Mouse (Mus musculus) CH12.LX (cell line): ENCODE measurements around the gene Ikzf3.
A peak's percentile ranks its signal among the peaks of the same experiment; 100 is the strongest.

Experiments
- CHD2 ChIP-seq: IDR thresholded peaks from 2 replicates; pipeline ENCODE4 v1.6.1; 2011; ENCODE audit warnings: low read length, improper control_type of control experiment
- CTCF ChIP-seq, 2 experiments: IDR thresholded peaks in 1 of 2; conservative IDR thresholded peaks in 1 of 2; 2 replicates each; pipeline ENCODE4 v1.5.1; 2011 to 2012; ENCODE audit warnings: low read depth in 2 of 2, low read length in 2 of 2, improper control_type of control experiment in 1 of 2, inconsistent platforms in 1 of 2, mild to moderate bottlenecking in 1 of 2, moderate library complexity in 1 of 2
- ELF1 ChIP-seq: IDR thresholded peaks from 2 replicates; pipeline ENCODE4 v1.6.1; 2014; ENCODE audit warnings: low read depth, mild to moderate bottlenecking, inconsistent platforms, low read length, improper control_type of control experiment
- ETS1 ChIP-seq: conservative IDR thresholded peaks from 2 replicates; pipeline ENCODE4 v1.6.1; 2012; ENCODE audit warnings: low read depth, mild to moderate bottlenecking, inconsistent platforms, low read length, improper control_type of control experiment, moderate library complexity
- HCFC1 ChIP-seq: IDR thresholded peaks from 2 replicates; pipeline ENCODE4 v1.6.1; 2012; ENCODE audit warnings: low read depth, mild to moderate bottlenecking, inconsistent platforms, low read length, improper control_type of control experiment
- MAFK ChIP-seq: IDR thresholded peaks from 2 replicates; pipeline ENCODE4 v1.6.1; 2011; ENCODE audit warnings: low read length, improper control_type of control experiment; ENCODE audit not compliant: insufficient replicate concordance
- MAX ChIP-seq: IDR thresholded peaks from 2 replicates; pipeline ENCODE4 v1.6.1; 2011; ENCODE audit warnings: low read length, improper control_type of control experiment
- MAZ ChIP-seq: IDR thresholded peaks from 2 replicates; pipeline ENCODE4 v1.6.1; 2012; ENCODE audit warnings: low read depth, mild to moderate bottlenecking, inconsistent platforms, low read length, improper control_type of control experiment, moderate library complexity
- POLR2A ChIP-seq: IDR thresholded peaks from 2 replicates; pipeline ENCODE4 v1.6.1; 2011; ENCODE audit warnings: low read depth, mild to moderate bottlenecking, improper control_type of control experiment, low read length
- POLR2AphosphoS2 ChIP-seq: IDR thresholded peaks from 2 replicates; pipeline ENCODE4 v1.6.1; 2011; ENCODE audit warnings: low read depth, low read length, improper control_type of control experiment
- RCOR1 ChIP-seq: conservative IDR thresholded peaks from 2 replicates; pipeline ENCODE4 v1.6.1; 2012; ENCODE audit warnings: low read depth, mild to moderate bottlenecking, inconsistent platforms, low read length, improper control_type of control experiment
- UBTF ChIP-seq: IDR thresholded peaks from 2 replicates; pipeline ENCODE4 v1.6.1; 2012; ENCODE audit warnings: low read depth, mild to moderate bottlenecking, inconsistent platforms, low read length, improper control_type of control experiment, moderate library complexity
- ZNF384 ChIP-seq: IDR thresholded peaks from 2 replicates; pipeline ENCODE4 v1.6.1; 2012; ENCODE audit warnings: low read depth, low read length, improper control_type of control experiment, inconsistent platforms

DNA sequence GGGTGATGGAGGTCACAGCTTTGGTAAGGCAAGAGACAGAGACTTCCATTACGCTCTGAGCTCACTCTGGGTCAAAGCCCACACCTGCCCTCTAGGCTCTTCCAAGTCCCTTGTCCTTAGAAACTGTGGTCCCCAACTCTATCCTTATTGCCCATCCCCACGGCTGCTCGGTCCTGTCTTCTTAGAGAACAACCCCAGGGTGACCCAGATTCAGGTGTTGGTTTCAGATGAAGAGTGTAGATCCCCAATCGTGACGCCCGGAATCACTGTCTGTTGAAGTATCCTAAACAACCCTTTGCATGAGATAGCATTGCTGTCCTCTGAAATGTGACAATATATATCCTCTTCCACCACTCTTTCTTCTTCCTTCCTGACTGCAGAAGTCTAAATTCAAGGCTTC lies 83.6 kb downstream of the Ikzf3 start:
- TF ChIP-seq MAX (no peak), ETS1 (no peak), CHD2 (no peak), MAZ (no peak), POLR2A (peak; percentile 53), RCOR1 (peak; percentile 77; the same call in 1 of the 2 replicates), HCFC1 (no peak), CTCF (conservative IDR thresholded peaks at IDR 0.05 in 1 of 2, IDR thresholded peaks at IDR 0.05 in 1 of 2; ENCODE audit: low read depth in 2 of 2, low read length in 2 of 2) (no peak), UBTF (no peak), ZNF384 (no peak), POLR2AphosphoS2 (peak; percentile 66; the same call in 1 of the 2 replicates), MAFK (no peak), ELF1 (no peak)
